Mouse (Mus musculus) midbrain, postnatal 0 days (tissue): ENCODE data around the gene Phkg2. TPM values are rescaled to one million over a fixed set of nuclear protein-coding genes. Genes with fewer than 3 reads are reported as not detected.

Source experiments
- ATAC-seq: fragments of 200-750 bp; cut with Nextera tagmentation; 2 replicates; pipeline ENCODE4 v1.8.0; 2017; ENCODE audit warnings: moderate number of reproducible peaks, mild to moderate bottlenecking, moderate TSS enrichment, moderate library complexity; ENCODE audit not compliant: low FRiP score
- DNase-seq: peaks from one replicate; pipeline ENCODE4 v3.0.0-alpha.2; 2015; ENCODE audit warnings: low spot score
- H3K27ac ChIP-seq: fragments of 300-500 bp; sonication (generic); 2 replicates; pipeline ENCODE4 v1.5.1; 2014; ENCODE audit warnings: low read depth, mild to moderate bottlenecking, low read length, mixed read lengths
- H3K27me3 ChIP-seq: fragments of 300-500 bp; sonication (generic); 2 replicates; pipeline ENCODE4 v1.6.1; 2014; ENCODE audit warnings: low read length, control low read depth, mixed read lengths; ENCODE audit not compliant: insufficient read depth
- H3K36me3 ChIP-seq: fragments of 300-500 bp; sonication (generic); 2 replicates; pipeline ENCODE4 v1.6.1; 2014; ENCODE audit warnings: low read length, control low read depth, mixed read lengths; ENCODE audit not compliant: insufficient read depth
- H3K4me1 ChIP-seq: fragments of 300-500 bp; sonication (generic); 2 replicates; pipeline ENCODE4 v1.6.1; 2014; ENCODE audit warnings: mild to moderate bottlenecking, control low read depth, antibody characterized with exemption, low read length, mixed read lengths; ENCODE audit not compliant: insufficient read depth
- H3K4me2 ChIP-seq: fragments of 300-500 bp; sonication (generic); 2 replicates; pipeline ENCODE4 v1.6.1; 2014; ENCODE audit warnings: low read depth, mild to moderate bottlenecking, low read length, mixed read lengths; ENCODE audit not compliant: poor library complexity, severe bottlenecking
- H3K4me3 ChIP-seq: fragments of 300-500 bp; sonication (generic); 2 replicates; pipeline ENCODE4 v1.5.1; 2014; ENCODE audit warnings: low read depth, mild to moderate bottlenecking, low read length, moderate library complexity
- H3K9ac ChIP-seq: fragments of 300-500 bp; sonication (generic); replicated peaks from 2 replicates; pipeline ENCODE4 v1.6.1; 2014; ENCODE audit warnings: mild to moderate bottlenecking, low read length, moderate library complexity, mixed read lengths; ENCODE audit not compliant: poor library complexity, severe bottlenecking
- H3K9me3 ChIP-seq: fragments of 300-500 bp; sonication (generic); 2 replicates; pipeline ENCODE4 v1.6.1; 2016; ENCODE audit warnings: low read length, control low read depth
- CTCF ChIP-seq: IDR thresholded peaks from 2 replicates; pipeline ENCODE4 v1.5.1; 2016; ENCODE audit warnings: antibody characterized with exemption, mild to moderate bottlenecking
- WGBS: fragments of 180-500 bp; shearing (Covaris S2); extraction: QIAGEN DNeasy Blood & Tissue Kit; methylation state at CpG from one replicate; pipeline ENCODE4 v1.1.7; 2014; 5-methylcytosine and 5-hydroxymethylcytosine counted together
- polyA plus RNA-seq: library from polyadenylated mRNA; unstranded; fragments of >200 nt; fragmentation: Nextera tagmentation; extraction: Ambion mirVana; gene quantifications from 2 replicates; pipeline ENCODE4 v1.2.1, GENCODE M21; 2015
- total RNA-seq: library from RNA; depleted of rRNA; stranded (reverse); fragments of >200 nt; gene quantifications from 2 replicates; pipeline ENCODE4 v1.2.3, GENCODE M21; 2014; rRNA removed

Phkg2 gene
- total and polyA plus RNA-seq, 2 experiments from 2014 or later, result 54.0 to 62.5 TPM

- H3K4me3 ChIP-seq, result no peak overlapping the region
- no peak for ATAC-seq
- H3K9me3 ChIP-seq, result no peaks in the 10 kb centered on the region
- no peak for DNase-seq
- H3K4me2 ChIP-seq, result no peak overlapping the region
- TF ChIP-seq CTCF, result no peak
- no peaks in the 10 kb centered on the region for H3K4me1 ChIP-seq
- H3K9ac ChIP-seq, result no peak overlapping the region
- no peaks in the 10 kb centered on the region for H3K27me3 ChIP-seq
- no peak overlapping the region for H3K27ac ChIP-seq
- 72% methylated on average over 4 of the region's 4 CpGs for WGBS
- no peaks in the 10 kb centered on the region for H3K36me3 ChIP-seq
Observed at GRCm38 (mm10) chr7:127631416-127631815, 58.3 kb downstream of the Phkg2 start.

Other genes with a start within 250 kb of the Phkg2 start
- 47.2 and 56.3 TPM in 2 replicates for gene Zfp768, start 227.8 kb upstream of the Phkg2 start, total RNA-seq
- gene Zfp768, start 227.8 kb upstream of the Phkg2 start, polyA plus RNA-seq, result 12.7 and 14.9 TPM in 2 replicates
- 8.3 and 8.6 TPM in 2 replicates for gene Zfp747, start 197.3 kb upstream of the Phkg2 start, total RNA-seq
- 4.0 and 5.8 TPM in 2 replicates for gene Zfp747, start 197.3 kb upstream of the Phkg2 start, polyA plus RNA-seq
- 4.0 and 4.1 TPM in 2 replicates for gene 9130019O22Rik, start 186.2 kb upstream of the Phkg2 start, total RNA-seq
- 1.4 and 2.0 TPM in 2 replicates for gene 9130019O22Rik, start 186.2 kb upstream of the Phkg2 start, polyA plus RNA-seq
- 8.5 and 9.1 TPM in 2 replicates for gene E430018J23Rik, start 179.7 kb upstream of the Phkg2 start, total RNA-seq
- 1.4 and 1.9 TPM in 2 replicates for gene E430018J23Rik, start 179.7 kb upstream of the Phkg2 start, polyA plus RNA-seq
- 4.7 and 6.7 TPM in 2 replicates for gene Zfp764, start 166.5 kb upstream of the Phkg2 start, total RNA-seq
- gene Zfp764, start 166.5 kb upstream of the Phkg2 start, polyA plus RNA-seq, result 2.7 and 3.6 TPM in 2 replicates
- 21.1 and 33.1 TPM in 2 replicates for gene Zfp688, start 151.3 kb upstream of the Phkg2 start, total RNA-seq
- 34.3 and 36.0 TPM in 2 replicates for gene Zfp688, start 151.3 kb upstream of the Phkg2 start, polyA plus RNA-seq
- gene Zfp689, start 124.2 kb upstream of the Phkg2 start, total RNA-seq, result 7.7 and 11.0 TPM in 2 replicates
- 7.3 and 8.0 TPM in 2 replicates for gene Zfp689, start 124.2 kb upstream of the Phkg2 start, polyA plus RNA-seq
- 36.2 and 38.7 TPM in 2 replicates for gene Prr14, start 113.7 kb upstream of the Phkg2 start, total RNA-seq
- 28.2 and 28.3 TPM in 2 replicates for gene Prr14, start 113.7 kb upstream of the Phkg2 start, polyA plus RNA-seq
- gene Fbrs, start 94.1 kb upstream of the Phkg2 start, total RNA-seq, result 41.0 and 44.8 TPM in 2 replicates
- gene Fbrs, start 94.1 kb upstream of the Phkg2 start, polyA plus RNA-seq, result 9.6 and 11.8 TPM in 2 replicates
- 31.7 and 50.8 TPM in 2 replicates for gene Srcap, start 61.4 kb upstream of the Phkg2 start, total RNA-seq
- 25.9 and 30.4 TPM in 2 replicates for gene Srcap, start 61.4 kb upstream of the Phkg2 start, polyA plus RNA-seq
- gene Gm42715, start 53.8 kb upstream of the Phkg2 start, total RNA-seq, result 19.6 and 32.1 TPM in 2 replicates
- 9.0 and 11.4 TPM in 2 replicates for gene Gm42715, start 53.8 kb upstream of the Phkg2 start, polyA plus RNA-seq
- gene Tmem265, start 11.9 kb upstream of the Phkg2 start, total RNA-seq, result 1.9 and 2.7 TPM in 2 replicates
- 8.7 and 9.7 TPM in 2 replicates for gene Tmem265, start 11.9 kb upstream of the Phkg2 start, polyA plus RNA-seq
- gene Ccdc189, start 15.3 kb downstream of the Phkg2 start, total RNA-seq, result 6.7 and 8.1 TPM in 2 replicates
- gene Ccdc189, start 15.3 kb downstream of the Phkg2 start, polyA plus RNA-seq, result 11.8 and 13.5 TPM in 2 replicates
- 34.5 and 42.9 TPM in 2 replicates for gene Rnf40, start 15.4 kb downstream of the Phkg2 start, total RNA-seq
- 38.1 and 40.9 TPM in 2 replicates for gene Rnf40, start 15.4 kb downstream of the Phkg2 start, polyA plus RNA-seq
- 36.1 and 42.6 TPM in 2 replicates for gene Zfp629, start 42.5 kb downstream of the Phkg2 start, total RNA-seq
- 15.1 and 15.5 TPM in 2 replicates for gene Zfp629, start 42.5 kb downstream of the Phkg2 start, polyA plus RNA-seq
- 115 and 131 TPM in 2 replicates for gene Bcl7c, start 135.6 kb downstream of the Phkg2 start, total RNA-seq
- 41.3 and 49.2 TPM in 2 replicates for gene Bcl7c, start 135.6 kb downstream of the Phkg2 start, polyA plus RNA-seq
- 5.5 and 5.6 TPM in 2 replicates for gene Ctf1, start 139.4 kb downstream of the Phkg2 start, total RNA-seq
- gene Ctf1, start 139.4 kb downstream of the Phkg2 start, polyA plus RNA-seq, result 3.2 and 3.8 TPM in 2 replicates
- gene Ctf2, start 158.8 kb downstream of the Phkg2 start, total RNA-seq, result not detected in 2 replicates
- not detected in 2 replicates for gene Ctf2, start 158.8 kb downstream of the Phkg2 start, polyA plus RNA-seq
- 207 and 221 TPM in 2 replicates for gene Fbxl19, start 171.2 kb downstream of the Phkg2 start, total RNA-seq
- gene Fbxl19, start 171.2 kb downstream of the Phkg2 start, polyA plus RNA-seq, result 5.9 and 8.3 TPM in 2 replicates
- gene Orai3, start 196.5 kb downstream of the Phkg2 start, total RNA-seq, result 14.8 and 17.6 TPM in 2 replicates
- gene Orai3, start 196.5 kb downstream of the Phkg2 start, polyA plus RNA-seq, result 9.9 and 10.0 TPM in 2 replicates
- 18.0 and 19.8 TPM in 2 replicates for gene Setd1a, start 203.3 kb downstream of the Phkg2 start, total RNA-seq
- 12.7 and 16.4 TPM in 2 replicates for gene Setd1a, start 203.3 kb downstream of the Phkg2 start, polyA plus RNA-seq
- gene Gm49388, start 212.3 kb downstream of the Phkg2 start, total RNA-seq, result not detected in 2 replicates
- gene Gm49388, start 212.3 kb downstream of the Phkg2 start, polyA plus RNA-seq, result not detected in 2 replicates
- gene Hsd3b7, start 227.3 kb downstream of the Phkg2 start, total RNA-seq, result 7.1 and 12.8 TPM in 2 replicates
- gene Hsd3b7, start 227.3 kb downstream of the Phkg2 start, polyA plus RNA-seq, result 8.6 and 11.3 TPM in 2 replicates